8 mouse cellular contexts compared by ENCODE assay signal in genomic region chr14:105895961-105896651, GRCm38 (mm10). TPM values are rescaled to one million over a fixed set of nuclear protein-coding genes. Genes with fewer than 3 reads are reported as not detected.
A peak's percentile ranks its signal among the peaks of the same experiment; 100 is the strongest.
DNase-seq lines count a peak whose midpoint lies in the region; ATAC-seq lines count a peak whose summit lies in the region.

No protein-coding gene starts in this region.

- DNase-seq in 416B (ENCODE audit: low read depth) = peak; percentile 69
- DNase-seq in brain, adult 2 months (ENCODE audit: low read depth, low spot score) = peak; percentile 79
- peak; percentile 61 for DNase-seq in forebrain, embryonic 10.5 days (ENCODE audit: extremely low spot score, low spot score)
- DNase-seq in kidney, postnatal 36 days = peak; percentile 61 to 75
- DNase-seq in lung, adult 18-20 months = peak; percentile 56 to 69
- peak; percentile 7 to 13 for DNase-seq in thymus, adult 18-20 months

- peaks cover 34% of the 10 kb centered on the region for H3K27me3 ChIP-seq in forebrain, embryonic 10.5 days (ENCODE audit: poor library complexity, severe bottlenecking)
- no peaks in the 10 kb centered on the region for H3K27me3 ChIP-seq in heart, embryonic 16.5 days (ENCODE audit: control insufficient read depth, insufficient read depth, low read length)
- H3K27me3 ChIP-seq in neural tube, embryonic 13.5 days = peaks cover 6% of the 10 kb centered on the region; the same call in 1 of the 2 replicates

- peaks cover 43% of the 10 kb centered on the region for H3K4me1 ChIP-seq in forebrain, embryonic 10.5 days
- peaks cover 20% of the 10 kb centered on the region for H3K4me1 ChIP-seq in heart, embryonic 16.5 days (ENCODE audit: control insufficient read depth, insufficient read depth, low read length)
- H3K4me1 ChIP-seq in neural tube, embryonic 13.5 days (replicated peaks) = peaks cover 36% of the 10 kb centered on the region

- under 1% methylated on average over 50 of the region's 50 CpGs for WGBS in forebrain, embryonic 10.5 days
- under 1% methylated on average over 44 of the region's 50 CpGs for WGBS in heart, embryonic 16.5 days
- under 1% methylated on average over 50 of the region's 50 CpGs for WGBS in neural tube, embryonic 13.5 days

- peak overlapping the region; percentile 97 for H3K4me2 ChIP-seq in heart, embryonic 16.5 days (ENCODE audit: low read depth, low read length)
- peak overlapping the region; percentile 98 for H3K4me2 ChIP-seq in neural tube, embryonic 13.5 days

- peaks cover 19% of the 10 kb centered on the region for H3K36me3 ChIP-seq in forebrain, embryonic 10.5 days (replicated peaks)
- peaks cover 6% of the 10 kb centered on the region; the same call in 1 of the 2 replicates for H3K36me3 ChIP-seq in heart, embryonic 16.5 days (ENCODE audit: control insufficient read depth, insufficient read depth)
- 0 out of 2 replicates have a peak, but pooled peaks cover 7% of the 10 kb centered on the region for H3K36me3 ChIP-seq in neural tube, embryonic 13.5 days

- H3K9me3 ChIP-seq in forebrain, embryonic 10.5 days = no peaks in the 10 kb centered on the region
- H3K9me3 ChIP-seq in heart, embryonic 16.5 days (replicated peaks; ENCODE audit: control insufficient read depth, low read length) = no peaks in the 10 kb centered on the region
- H3K9me3 ChIP-seq in neural tube, embryonic 13.5 days = no peaks in the 10 kb centered on the region

- no peak for ATAC-seq in heart, embryonic 16.5 days (replicated peaks; ENCODE audit: extremely low read depth, insufficient read depth, low FRiP score)
- ATAC-seq in neural tube, embryonic 13.5 days (ENCODE audit: low read depth) = no peak

- H3K4me3 ChIP-seq in forebrain, embryonic 10.5 days = peak overlapping the region; percentile 84
- peak overlapping the region; percentile 83 for H3K4me3 ChIP-seq in heart, embryonic 16.5 days (ENCODE audit: low read length)
- H3K4me3 ChIP-seq in neural tube, embryonic 13.5 days = peak overlapping the region; percentile 87

- peak overlapping the region; percentile 96 for H3K27ac ChIP-seq in forebrain, embryonic 10.5 days
- H3K27ac ChIP-seq in heart, embryonic 16.5 days (ENCODE audit: low read length) = peak overlapping the region; percentile 97
- H3K27ac ChIP-seq in neural tube, embryonic 13.5 days (replicated peaks) = peak overlapping the region; percentile 99

- H3K9ac ChIP-seq in heart, embryonic 16.5 days (ENCODE audit: low read length) = peak overlapping the region; percentile 97
- H3K9ac ChIP-seq in neural tube, embryonic 13.5 days = peak overlapping the region; percentile 91

RNA-seq across cellular contexts. Expression of gene Spry2, which starts 0.5 kb away (rescaled TPM):
- 24.7 and 27.6 TPM in 2 replicates for polyA plus RNA-seq in forebrain, embryonic 10.5 days (2016; fragmentation: Nextera tagmentation; extraction: Ambion mirVana)
- polyA plus RNA-seq in heart, embryonic 16.5 days (2015; fragmentation: Nextera tagmentation; extraction: Ambion mirVana) = 44.9 and 52.4 TPM in 2 replicates
- polyA plus RNA-seq in neural tube, embryonic 13.5 days (2015; fragmentation: Nextera tagmentation; extraction: Ambion mirVana) = 37.1 and 40.5 TPM in 2 replicates

Comparison
In these comparisons a context has a peak if more than half of its experiments do, and no peak if none do; other contexts are left out.
1. DNase-seq: peak in every context shown above with its lines; median percentile 79 in brain, adult 2 months; 69 in 416B; 68 in kidney, postnatal 36 days; 62 in lung, adult 18-20 months; 61 in forebrain, embryonic 10.5 days; 10 in thymus, adult 18-20 months.